Mouse (Mus musculus): ENCODE data around the gene Cox6b1. TPM values are rescaled to one million over a fixed set of nuclear protein-coding genes. Genes with fewer than 3 reads are reported as not detected.
A peak's percentile ranks its signal among the peaks of the same experiment; 100 is the strongest.

The Cox6b1 gene
- 1,000 to 10,000 TPM in 2 of 4 experiments, 100 to 1,000 TPM in 2; 538 to 1,102 (median 895) TPM for total RNA-seq (2022)

DNA sequence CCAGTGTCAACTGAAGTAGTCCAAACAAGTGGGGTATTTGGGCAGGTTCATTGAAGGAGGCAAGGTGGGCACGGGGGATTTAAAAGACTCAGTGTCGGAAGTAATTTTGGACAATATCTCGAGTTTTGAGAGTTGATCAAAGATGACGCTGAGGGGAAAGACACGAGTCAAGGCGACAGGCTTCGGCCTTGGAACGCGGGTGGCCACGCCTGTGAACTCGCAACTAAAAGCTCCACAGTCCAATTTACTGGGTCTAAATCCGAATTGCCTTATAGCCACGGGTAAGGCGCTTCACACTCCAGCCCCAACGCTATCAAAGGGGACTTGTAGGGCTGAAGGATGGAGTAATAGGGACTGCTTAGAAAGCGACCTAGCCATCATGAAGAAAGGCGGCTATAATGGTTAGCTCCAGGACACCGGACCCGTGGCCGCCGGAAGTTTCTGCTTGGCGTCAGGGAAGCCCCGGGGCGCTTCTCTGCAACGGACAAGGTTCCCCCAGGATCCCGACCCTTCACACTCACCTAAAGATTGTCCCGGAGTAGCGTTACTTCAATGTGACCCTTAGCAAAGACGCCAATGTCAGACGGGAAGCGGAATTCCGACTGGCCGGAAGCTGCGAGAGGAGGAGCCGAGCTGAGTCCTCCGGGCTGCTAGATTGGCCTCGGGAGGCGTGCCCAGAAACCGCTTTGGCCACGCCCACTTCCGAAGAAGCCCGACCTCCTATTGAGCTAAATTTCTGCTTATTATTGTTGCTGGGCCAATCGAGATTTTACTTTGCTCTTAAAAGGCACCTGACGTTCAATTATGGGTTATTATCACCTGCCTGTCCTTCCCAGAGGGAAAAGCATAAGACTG, at the start of gene Cox6b1:
Cox6b1 (minus strand) TSS at position 622 of the 855 bp plus-strand sequence.
- DNase-seq: peak; percentile 83

- DNase-seq: no peak
Observed at GRCm38 (mm10) chr7:30671480-30671879, 45.5 kb upstream of the Cox6b1 start, which contains the start of gene Pmis2. Gene Pmis2, minus strand, starts transcription at chr7:30671605.

- no peak for DNase-seq
Observed at GRCm38 (mm10) chr7:30669229-30669628, 43.3 kb upstream of the Cox6b1 start.

DNA sequence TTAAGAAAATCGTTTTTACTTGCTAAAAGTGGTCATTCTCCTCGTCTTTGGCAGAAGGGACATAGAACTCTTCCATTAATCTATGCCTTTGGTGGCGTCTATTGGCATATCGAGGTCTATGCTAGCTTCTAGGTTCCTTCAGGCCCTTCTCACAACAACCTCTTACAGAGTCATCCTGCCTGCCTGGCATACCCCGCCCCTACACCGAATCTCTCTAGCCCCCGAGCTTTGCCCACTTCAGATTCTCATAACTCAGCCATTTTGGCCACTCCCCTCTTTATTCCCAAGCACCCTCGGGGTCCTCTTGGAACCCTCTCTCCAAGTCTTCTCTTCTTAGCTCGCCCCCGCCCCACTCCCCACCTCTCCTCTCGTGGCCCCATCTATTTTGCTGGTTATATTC, 39.4 kb upstream of the Cox6b1 start:
- DNase-seq: no peak

DNA sequence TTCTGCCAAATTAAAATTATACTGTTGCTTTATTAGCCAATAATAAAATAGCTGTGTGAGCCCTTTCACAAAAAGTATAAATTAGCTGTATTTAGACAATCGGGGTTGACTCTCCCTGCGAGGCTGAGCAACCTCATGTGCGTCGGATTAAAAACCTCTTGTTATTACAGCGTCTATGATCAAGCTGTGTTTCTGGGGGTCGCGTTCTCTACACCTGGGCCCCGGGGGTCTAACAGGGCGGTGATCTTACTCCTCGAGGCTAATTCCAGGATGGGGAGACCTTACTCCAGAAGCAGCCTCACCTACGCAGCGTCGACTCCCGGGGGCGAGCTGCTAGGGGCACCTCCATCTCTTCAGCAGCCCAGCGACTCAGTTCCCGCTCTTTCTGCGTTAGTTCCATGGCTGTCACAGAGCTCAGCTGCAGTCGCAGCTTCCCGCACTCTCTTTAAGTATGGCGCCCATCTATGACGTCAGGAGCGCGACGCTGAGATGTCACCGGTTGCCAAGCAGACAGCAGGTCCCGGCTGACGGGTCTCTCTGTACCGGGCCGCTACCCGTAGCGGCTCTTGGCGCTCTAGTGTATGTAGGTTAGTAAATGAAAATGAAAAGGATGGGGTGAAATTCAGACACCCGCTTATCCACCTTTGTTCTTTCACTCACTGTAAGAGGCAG, 38.7 kb upstream of the Cox6b1 start, which contains the start of gene Haus5:
Haus5 (minus strand) TSS at position 466 of the 672 bp plus-strand sequence.
- peak; percentile 85 for DNase-seq

DNA sequence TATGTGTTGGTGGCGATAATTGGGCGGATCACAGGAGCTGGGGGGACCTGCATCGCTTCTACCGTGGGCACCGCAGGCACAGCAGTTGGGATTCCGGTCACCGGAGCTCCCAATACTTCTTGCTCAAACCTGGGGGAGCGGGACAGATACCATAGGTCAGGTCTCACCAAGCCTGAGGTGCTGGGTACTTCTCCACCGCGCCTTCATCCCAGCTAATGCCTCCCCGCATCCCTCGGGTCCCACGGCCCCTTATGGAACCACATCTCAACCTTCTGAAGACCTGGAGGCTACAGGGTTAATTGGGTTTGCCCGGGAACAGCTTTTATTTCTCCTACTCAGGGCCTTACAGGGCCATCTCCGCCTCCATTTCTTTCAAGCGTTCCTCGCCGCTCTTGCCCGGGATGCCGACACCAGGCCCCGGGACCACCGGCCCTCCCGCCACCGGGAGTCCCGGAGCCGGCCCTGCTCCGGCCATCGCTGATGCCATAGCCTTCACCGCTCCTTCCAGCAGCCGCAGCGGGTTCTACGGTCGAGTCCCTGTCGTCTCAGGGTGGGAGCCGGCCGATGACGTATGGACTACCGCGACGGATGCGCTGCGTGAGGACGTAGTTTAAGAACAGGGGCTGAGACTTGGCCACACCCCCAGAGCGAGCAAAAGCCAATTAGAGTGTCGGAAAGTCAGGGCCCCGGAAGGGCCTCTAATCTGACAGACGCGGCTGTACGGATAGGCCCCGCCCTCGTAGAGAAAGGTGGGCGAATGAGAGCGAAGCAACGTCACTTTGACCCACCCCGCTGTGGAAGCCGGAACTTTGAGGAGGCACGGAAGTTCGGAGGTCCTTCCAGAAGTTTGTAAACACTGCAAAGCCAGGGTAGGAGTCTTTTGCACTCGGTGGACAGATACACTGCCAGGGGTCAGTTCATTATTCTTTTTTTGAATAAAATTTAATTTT, 23.9 kb upstream of the Cox6b1 start, which contains the start of gene Rbm42:
Rbm42 (minus strand) TSS at position 727 of the 950 bp plus-strand sequence.
- DNase-seq: peak; percentile 99

DNA sequence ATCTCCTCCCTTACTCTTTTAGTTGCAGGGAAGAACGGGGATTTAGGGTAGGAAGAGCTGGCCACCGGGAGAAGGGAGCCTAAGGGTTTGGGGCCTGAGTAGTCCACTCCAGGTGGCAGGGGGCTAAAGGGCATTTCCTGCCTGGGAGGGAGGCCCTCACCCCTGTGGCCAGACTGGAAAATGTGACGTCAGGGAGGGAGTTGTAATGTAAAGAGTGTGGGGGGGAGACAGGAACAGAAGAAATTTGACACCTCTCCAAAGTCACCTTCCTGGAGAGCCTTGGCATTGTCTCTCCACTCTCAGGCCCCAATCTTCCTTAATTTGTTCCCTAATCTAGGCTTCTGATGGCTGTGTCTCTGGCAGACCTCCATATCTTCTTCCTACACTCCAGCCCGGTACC, 13.1 kb upstream of the Cox6b1 start:
- no peak for DNase-seq

DNA sequence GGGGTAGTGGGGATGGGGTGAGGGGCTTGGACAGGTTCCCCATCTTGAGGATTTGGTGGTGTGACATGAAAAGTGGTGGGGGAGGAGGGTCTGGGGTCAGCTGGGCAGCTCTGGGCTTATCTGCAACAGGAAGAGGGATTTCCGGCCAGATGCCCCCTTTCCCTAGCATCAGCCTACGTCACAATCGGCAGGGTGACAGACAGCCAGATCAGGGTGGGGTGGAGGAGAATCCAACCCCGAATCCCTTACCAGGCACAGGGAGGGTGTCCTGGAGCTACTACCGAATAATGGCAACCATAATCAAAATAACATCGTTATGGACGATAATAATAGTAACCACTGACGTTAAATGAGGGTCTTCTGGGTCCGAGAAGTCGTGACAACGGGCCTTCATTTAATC, 10.4 kb upstream of the Cox6b1 start:
- DNase-seq: no peak

DNA sequence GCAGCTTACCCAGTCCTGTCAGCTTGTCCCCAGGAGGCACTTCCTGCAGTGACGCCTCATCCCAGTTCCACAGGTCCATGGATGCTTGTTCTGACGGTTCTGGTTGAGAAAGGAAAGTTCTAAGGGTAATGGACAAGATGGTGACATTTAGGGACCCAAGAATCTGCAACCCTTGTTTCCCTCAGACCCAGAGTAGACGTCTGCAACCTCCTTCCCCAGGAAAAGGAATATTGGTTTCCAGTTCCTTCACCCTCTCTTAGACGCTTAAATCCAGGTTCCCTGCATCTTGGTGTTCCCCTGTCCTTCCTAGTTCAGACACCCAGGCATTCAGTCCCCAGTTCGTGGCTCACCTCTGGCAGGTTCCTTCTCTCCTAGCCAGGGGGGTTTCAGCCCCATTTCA, 9.8 kb upstream of the Cox6b1 start, which contains the start of gene Etv2:
Etv2 (minus strand) TSS at position 101 of the 400 bp plus-strand sequence.
- no peak for DNase-seq

DNA sequence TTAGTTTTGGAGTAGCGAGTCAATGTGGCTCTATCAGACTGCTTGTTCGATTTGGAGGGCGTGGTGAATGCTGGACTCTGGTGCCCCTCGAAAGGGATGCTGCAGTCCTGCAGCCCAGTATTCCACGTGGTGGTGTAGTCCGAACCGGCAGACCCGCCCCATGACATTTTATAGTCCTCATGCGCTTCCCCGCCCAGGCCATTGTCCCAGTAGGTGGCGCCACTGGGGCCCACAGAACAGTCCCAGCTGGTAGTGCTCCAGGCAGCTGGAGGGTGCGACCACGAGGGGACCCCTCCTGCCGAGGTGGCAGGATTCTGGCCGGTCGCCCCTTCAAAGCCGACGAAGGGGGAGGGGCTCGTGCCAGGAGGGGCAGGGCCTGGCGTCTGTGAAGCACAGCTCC, 8.7 kb upstream of the Cox6b1 start:
- no peak for DNase-seq

GRCm38 (mm10) chr7:30633762-30634412, 7.9 kb upstream of the Cox6b1 start:
- no peak for DNase-seq

- DNase-seq: no peak
Observed at GRCm38 (mm10) chr7:30629013-30629412, 3.1 kb upstream of the Cox6b1 start.

- no peak for DNase-seq
Observed at GRCm38 (mm10) chr7:30626647-30627046, 696 bp upstream of the Cox6b1 start.

DNA sequence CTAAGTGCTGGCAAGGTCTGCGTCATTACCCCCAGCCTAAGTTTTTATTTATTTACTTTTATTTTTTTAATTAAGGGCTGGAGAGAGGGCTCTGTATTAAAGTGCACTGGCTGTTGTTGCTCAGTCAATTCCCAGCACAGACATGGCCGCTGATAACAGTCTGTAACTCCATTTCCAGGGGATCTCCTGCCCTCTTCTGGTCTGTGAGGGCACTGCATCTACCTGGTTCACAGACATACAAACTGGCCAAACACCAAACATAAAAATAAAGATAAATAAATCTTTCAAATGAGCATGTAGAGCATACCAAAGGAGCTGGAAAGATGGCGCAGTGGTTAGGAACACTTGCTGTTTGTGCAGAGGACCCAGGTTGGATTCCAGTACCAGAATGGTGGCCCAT, 6.7 kb downstream of the Cox6b1 start:
- DNase-seq: no peak

- no peak for DNase-seq
Observed at GRCm38 (mm10) chr7:30618658-30619057, 7.3 kb downstream of the Cox6b1 start.

- DNase-seq: peak; percentile 68
Observed at GRCm38 (mm10) chr7:30615049-30615760, 10.7 kb downstream of the Cox6b1 start.

- no peak for DNase-seq
Observed at GRCm38 (mm10) chr7:30614454-30614853, 11.5 kb downstream of the Cox6b1 start.

DNA sequence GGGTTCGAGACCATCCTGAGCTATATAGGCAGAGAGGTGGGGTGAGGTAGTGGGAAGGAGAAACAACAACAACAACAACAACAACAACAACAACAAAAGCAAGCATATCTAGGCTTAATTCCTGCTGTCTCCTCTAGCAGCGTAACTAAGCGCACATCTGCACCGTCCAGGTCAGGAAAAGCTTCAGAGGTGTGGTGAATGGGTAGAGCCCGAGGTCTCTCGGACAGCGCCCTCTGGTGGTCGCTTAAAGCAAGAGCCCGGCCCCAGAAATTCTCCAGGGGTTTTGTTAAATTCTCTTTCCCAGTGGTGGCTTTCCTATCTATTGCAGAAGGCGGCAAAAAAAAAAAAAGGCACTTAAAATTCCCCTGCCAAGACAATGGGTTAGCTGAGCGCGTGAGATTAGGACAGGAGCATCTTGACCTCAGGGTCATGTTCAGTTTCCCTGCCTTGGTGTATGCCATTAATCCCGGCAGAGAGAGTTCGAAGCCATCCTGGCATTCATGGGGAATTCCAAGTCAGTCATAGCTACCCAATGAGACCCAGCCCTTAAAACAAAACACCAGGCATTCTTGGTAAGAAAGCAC, 12.3 kb downstream of the Cox6b1 start:
- DNase-seq: no peak

DNA sequence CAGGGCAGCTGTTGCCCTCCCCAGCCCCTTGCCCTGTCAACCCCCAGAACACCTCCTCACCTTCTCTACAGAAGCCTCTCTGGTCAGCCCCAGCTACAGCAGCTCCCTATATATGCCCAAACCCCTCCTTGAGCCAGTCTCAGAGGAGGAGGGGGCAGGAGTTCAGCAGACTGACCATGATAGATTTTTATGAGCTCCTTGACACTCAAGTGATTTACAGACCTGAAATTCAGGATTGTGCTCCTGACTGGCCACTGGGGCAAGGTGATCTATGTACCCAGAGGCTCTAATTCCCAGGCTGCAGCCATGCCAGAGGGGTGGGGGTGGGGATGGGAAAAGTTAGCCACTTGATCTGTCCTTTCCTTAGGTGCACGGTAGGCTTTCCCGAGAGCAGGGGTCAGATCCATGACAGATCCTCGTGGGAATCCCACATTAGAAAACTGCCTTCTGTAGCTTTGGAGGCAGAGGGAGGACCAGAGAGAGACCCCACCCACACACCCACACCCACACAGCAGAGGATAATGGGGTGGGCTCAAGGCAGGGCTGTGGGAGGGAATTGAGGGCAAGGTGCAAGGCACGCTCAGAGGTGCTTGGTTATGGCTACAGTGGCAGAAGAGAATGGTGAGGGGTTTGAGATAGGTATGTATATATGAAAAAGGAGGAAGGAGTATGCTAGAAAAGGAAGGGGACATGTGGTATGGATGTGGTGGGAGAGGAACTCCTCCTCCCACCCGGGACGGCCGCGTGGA, 13.1 kb downstream of the Cox6b1 start, which contains the start of gene Upk1a:
Upk1a (minus strand) TSS at position 194 of the 749 bp plus-strand sequence.
- no peak for DNase-seq

DNA sequence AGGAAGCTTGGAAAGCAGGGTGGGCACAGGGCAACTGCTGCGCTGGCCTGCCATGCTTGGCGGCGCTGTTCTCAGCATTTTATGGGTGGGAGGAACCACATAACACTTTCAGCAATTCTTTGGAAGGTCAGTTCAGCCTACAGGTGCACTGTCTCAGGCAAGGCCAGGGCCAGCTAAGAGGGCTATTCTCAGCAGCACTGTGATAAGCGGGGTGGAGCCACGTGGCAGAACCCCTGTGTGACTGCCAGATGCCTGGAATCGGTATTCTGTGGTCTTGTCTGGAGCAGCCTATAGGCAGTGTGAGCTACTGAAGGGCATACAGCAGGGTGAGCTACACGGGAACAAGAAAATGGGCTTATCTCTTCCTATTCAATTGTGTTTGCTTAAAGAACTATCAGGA, 15.9 kb downstream of the Cox6b1 start:
- no peak for DNase-seq
